Mouse (Mus musculus): ENCODE data around the gene Foxn2.
A peak's percentile ranks its signal among the peaks of the same experiment; 100 is the strongest.
"Not testable (repeated sequence)": the region's sequence is repeated elsewhere in the genome, so short reads cannot be mapped to it uniquely, and the experiment has no call there.

Gene Foxn2

DNA sequence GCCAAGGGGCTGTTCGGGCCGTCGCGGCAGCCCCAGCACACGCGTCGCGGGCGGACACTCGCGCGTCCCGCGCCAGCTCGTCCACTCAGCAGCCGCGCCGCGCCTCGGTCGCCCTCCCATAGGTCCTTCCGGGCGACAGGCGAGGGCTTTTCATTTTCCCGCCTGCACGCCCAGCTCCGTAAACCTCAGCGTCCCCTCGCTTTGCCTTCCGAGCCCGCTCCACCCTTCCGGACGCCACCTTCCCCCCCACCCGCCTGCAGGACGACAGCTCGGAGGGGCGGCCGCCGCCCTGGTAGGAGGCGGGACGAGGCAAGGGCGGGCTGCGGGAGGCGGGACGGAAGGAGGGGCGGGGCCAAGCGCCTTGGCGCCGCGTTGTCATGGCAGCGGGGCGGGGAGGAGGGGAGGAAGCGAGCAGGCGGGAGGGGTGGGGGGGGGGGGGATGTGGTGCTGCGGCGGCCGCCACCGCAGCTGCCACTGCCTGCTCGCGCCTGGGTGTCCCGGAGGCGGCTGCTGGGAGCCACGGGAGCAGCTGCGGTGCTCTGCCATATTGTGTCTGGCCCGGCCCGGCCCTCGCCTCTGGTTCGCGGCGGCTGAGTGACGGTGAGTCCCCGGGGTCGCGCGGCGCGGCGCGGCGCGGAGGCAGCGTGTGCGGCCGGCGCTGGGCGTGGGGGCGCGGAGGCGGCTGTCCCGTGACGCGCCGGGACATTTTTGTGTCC lies at the start of gene Foxn2:
Gene Foxn2 (plus strand): TSS at position 427 of the 716 bp plus-strand sequence.
- DNase-seq (ENCODE audit: low read depth, low spot score), result peak; percentile 81

DNA sequence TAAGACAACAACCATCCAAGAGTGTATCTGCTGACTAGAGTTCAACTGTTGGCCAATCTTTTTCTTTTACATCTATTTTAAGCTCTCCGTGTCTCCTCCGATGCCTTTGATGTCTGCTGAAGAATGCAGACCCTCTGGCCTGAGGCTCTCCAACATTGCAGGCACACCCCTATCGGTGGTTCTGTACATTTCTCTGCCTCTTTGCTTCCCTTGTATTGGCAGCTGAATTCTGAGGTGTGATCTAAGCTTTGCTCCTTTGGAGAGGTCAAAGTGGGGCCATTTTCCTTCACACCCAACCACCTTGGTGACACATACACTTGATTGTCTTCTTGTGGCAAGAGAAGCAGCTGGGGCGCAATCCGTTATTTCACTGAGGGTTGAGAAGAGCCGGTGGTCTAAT lies 43.0 kb upstream of the Foxn2 start:
- no peak for DNase-seq (ENCODE audit: low read depth, low spot score)

DNA sequence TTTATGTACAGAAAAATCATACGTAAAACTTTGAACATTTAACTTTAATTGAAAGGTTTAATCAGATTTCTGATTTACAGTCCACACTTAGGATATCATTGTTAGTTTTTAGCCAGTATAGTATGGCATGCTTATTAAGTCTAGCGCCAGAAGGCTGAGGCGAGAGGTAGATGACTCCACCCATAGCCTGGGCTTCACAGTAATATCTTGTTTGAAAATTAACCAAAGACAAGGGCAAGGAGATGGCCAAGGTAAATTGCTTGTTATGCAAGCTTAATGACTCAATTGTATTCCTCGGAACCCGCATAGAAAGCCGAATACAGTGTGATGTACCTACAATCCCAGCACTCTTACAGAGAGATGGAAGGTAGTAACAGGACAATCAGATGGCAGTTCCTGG lies 42.4 kb upstream of the Foxn2 start:
- no peak for DNase-seq (ENCODE audit: low read depth, low spot score)

DNA sequence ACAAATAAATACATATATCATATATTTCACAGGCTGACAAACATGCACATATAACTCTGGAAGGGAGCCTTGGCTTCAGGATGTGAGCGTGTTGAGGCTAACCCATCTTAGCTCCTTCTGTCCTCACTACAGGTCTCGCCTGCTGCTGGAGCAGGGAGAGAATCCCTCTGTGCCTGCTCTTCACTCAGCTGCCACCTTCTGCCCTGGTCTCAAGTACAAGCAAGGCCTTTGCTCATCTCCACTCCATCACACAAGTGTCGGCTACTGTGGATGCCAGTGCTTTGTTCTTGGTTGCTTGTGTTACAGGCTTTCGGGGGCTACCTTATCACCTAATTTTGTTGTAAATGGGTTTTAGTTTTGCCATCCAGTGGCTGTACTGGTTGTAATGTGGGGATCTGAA lies 41.7 kb upstream of the Foxn2 start:
- DNase-seq (ENCODE audit: low read depth, low spot score), result no peak

DNA sequence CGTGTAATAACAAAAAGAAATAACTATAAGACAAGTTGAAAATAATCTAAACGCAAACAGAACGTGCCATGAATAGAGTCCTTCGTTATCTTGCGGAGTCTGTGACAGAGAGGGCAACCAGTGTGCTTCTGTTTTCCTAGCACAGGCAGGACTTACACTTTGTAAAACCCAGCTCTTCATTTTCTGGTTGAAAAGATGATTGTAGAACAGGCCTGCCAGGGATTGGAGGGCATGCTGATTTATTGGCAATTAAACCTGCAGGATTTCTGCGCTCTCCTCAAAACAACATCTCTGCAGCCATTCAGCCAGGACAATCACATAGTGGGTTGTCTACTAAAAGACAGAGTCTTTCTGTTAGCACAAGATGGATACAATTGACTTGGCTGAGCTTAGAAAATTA lies 40.4 kb upstream of the Foxn2 start:
- DNase-seq (ENCODE audit: low read depth, low spot score), result no peak

DNA sequence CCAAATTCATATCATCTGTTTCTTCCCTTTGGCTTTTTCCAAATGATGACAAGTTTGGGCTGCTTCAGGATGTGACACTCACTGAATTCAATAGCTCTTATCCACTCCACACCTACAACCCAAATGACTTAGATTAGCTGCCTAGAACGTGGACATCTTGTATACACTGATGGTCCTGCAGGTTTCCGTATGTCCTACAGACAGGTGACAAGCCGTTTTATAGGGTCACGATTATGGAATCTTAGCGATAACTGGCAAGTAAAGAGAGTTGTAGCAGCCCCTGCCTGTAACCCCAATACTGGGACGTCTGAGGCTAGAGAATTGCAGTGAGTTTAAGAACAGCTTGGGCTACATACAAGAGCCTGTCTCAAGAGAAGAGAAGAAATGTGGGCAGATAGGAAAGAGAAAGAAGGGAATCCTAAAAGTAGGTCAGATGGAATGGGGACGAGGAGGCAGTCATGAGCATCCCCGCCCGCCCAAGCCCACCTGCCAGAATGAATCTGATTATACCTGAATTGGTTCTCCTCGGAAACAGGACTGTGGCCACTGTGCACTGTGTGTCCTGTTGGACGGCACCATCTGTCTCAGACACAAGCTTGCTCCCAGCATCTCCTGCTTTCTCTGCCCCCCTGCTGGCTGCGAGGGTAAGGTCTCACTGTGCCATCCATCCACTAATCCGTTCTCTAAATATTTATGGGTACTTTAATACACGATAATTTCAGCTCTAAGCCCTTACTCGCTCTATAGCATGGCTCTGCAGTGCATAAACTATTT lies 39.6 kb upstream of the Foxn2 start:
- no peak for DNase-seq (ENCODE audit: low read depth, low spot score)

DNA sequence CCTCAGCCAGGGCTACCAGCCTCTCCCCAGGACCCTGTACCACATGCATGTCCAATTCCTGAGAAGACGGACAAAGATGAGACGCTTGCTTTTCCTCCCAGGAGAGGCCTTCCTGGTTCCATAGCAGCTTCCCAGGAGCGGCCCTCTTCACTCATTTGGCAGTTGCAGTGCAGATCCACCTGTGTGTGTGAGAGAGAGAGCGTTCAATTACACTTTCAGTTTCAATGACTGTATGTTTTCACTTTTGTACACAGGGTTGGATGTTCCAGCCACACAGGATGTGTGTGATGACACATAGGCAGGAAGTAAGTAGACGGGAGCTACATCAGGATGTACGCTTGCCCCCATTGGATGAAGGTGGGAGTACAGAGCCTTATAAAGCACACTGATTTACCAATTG lies 37.2 kb upstream of the Foxn2 start:
- DNase-seq (ENCODE audit: low read depth, low spot score), result no peak

DNA sequence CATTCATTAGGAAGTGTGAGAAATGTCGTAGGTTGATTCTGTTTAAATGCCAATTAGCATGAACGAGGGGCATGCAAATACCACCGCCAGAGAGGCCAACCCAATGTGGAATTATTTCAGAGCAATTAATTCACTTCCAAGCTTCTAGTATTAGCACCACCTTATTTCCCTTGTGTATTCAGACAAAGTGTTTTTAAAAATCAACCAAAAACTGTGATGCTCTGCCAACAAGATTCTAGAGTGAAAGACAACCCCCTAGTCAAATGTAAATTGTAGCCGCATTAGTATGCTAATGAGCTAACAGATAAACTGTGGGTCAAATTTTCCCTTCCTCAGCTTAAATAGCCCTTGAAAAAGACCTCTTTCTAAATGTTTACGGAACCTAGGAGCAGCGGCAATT lies 36.0 kb upstream of the Foxn2 start:
- DNase-seq (ENCODE audit: low read depth, low spot score), result no peak

DNA sequence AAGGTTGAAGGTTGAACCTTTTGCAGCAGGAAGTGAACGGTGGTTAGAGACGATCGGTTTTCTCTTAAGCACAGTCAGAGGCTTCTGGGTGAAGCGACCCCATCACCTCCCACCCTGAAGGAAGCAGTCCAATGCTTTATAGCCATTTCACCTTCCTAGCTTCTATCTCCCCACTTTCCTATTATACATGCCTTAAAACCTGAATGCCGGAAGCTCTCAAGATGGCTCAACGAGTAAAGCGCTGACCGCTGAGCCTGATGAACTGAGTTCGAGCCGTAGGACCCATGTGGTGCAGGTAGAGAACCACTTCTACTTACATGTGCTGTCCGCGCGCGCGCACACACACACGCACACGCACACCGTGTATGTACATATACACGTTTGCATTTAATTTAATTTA lies 35.4 kb upstream of the Foxn2 start:
- no peak for DNase-seq (ENCODE audit: low read depth, low spot score)

DNA sequence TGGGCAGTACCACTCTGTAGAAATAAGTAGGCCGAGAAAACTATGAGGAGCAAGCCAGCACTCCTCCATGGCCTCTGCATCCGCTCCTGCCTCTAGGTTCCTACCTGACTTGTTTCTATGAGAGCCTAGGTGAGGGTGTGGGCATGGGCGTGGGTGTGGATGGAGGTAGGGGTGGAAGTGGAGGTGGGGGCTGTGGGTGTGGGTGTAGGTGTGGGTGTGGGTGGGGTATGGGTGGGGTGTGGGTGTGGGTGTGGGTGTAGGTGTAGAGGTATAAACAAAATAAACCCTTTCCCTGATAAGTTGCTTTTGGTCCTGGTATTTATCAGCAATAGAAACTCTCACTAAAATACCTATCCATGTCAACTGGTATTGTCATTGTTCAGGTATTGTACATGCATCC lies 30.8 kb upstream of the Foxn2 start:
- no peak for DNase-seq (ENCODE audit: low read depth, low spot score)

DNA sequence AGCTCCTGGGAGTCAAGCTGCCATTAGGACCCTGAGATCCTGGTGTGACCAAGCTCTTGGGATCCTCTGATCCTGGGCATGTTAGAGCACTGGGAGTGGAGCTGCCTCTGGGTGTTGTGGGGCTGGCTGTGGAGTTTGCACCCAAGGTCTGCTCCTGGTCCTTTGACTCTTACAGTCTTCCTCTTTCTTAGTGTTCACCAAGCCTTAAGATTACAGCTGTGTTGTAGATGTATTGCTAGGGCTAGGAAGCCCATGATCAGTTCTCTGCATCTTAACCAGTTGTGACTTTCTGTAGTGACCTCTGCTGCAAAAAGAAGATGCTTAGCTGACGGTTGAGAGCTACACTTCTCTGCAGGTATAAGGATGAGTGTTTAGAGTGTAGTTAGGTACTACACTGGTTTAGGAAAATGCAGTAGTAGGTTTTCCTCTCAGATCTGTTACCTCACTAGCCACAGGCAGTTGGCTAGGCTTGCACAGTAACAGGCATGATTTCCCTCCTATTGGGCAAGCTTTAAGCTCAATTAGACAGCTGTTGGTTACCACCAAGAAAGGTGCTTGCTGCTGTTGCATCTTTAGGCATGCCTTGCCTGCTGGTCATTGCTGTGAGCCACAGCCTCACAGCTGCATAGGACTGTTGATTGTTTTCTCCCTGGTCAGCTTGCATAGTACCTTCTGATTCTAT lies 27.2 kb upstream of the Foxn2 start:
- no peak for DNase-seq (ENCODE audit: low read depth, low spot score)

DNA sequence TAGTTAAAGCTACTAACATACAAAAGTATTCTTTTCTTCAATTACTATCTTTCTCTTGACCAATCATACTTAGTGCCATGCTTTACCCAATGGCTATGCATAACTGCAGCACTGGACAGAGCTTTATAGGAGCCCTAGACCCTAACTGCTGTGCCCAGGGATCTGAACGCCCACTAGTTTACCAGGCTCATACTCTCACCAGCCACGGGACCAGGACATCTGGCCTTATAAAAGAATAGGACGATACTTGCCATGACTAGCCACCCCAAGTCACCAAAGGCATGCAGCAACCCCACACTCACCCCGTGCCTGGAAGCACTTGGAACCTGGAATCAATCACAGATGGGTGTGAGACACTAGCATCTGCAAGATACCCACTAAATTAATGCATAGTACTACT lies 20.1 kb upstream of the Foxn2 start:
- DNase-seq (ENCODE audit: low read depth, low spot score), result no peak

DNA sequence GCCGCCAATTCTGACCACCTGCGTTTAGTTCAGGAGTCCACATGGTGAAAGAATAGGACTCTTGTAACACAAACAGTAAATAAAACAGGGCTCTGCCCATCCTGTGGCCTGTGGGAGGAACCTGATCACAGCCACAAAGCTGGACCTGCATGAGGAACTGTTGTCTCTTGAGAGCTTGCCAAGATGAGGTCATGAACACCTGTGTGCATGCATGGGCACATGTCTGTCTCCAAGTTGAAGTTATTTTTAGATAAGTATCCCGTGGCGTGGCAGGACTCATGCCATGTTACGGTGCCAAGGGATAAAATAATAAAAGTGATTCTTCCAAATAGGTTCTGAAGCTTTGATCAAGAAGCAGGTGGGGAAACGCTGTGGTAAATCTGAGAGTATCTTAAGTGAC lies 19.3 kb upstream of the Foxn2 start:
- DNase-seq (ENCODE audit: low read depth, low spot score), result no peak

DNA sequence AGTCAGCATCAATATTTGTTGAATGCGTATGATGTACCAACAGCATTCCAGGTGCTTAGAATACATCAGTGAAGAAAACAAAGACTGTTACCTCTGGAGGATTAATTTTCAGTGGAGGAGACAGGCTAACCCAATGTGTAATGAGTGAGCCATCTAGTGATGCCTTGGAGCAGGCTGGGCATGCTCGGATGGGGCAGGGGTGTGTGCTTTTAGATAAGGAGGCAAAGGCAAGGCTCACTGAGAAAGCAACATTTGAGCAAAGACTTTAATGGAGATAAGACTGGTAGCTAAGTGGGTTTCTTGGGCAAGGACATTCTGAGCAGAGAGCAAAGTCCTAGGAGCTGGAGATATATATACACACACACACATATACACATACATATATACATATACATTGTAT lies 9.8 kb upstream of the Foxn2 start:
- DNase-seq (ENCODE audit: low read depth, low spot score), result no peak

DNA sequence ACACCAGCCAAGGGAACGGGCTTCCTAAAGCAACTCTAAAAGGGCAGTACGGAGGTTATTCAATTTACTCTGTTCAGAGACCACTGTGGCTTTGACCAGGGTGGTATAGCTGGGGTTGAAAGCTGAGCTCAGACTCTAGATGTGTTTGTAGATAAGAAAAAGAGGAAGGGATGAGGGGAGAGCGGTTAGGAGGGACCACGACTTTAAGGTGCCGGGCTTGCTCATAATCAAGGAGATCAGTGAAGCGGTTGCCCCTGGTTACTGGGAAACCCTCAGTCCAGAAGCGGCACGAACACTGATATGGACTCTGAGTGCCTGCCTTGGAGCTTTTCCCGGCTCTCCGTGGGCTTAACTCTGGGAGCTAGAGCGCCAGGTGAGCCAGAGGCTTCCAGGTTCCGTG lies 9.0 kb upstream of the Foxn2 start:
- DNase-seq (ENCODE audit: low read depth, low spot score), result no peak

DNA sequence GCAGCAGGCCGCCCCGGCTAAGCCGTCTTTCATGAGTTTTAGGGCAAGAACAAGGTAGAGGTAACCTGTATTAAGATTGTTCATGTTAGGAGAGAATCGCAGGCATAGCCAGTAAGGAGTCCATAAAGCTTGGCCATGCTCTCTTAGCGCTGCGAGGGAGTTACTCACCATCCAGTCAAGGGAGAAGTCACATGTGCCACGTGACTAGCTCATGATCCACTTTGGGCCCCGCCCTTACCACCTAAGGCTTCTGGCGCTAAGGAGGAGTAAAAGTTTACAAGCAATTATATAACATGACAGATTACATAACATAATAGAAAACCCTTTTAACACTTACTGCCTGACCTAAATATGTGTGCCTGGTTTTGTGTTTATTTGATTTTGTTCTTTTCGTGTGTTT lies 8.5 kb upstream of the Foxn2 start:
- no peak for DNase-seq (ENCODE audit: low read depth, low spot score)

DNA sequence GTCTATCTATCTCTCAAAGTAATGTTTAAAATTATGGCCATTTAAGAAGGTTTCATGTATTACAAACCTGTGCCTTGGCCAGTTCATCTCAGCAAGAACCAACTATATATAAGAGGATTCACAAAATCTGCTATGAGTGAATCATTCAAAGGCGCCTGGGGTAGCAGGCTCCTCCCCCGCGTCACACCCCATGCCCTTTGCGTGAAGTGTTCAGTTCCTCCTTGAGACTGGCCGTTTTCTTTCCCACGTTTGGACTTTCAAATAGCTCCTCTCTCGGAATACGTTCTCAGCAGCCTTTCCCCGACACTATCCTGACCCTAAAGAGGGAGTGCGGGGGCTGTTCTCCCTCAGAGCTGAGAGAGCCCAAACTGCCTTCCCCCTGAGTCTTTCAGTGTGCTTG lies 5.2 kb upstream of the Foxn2 start:
- DNase-seq (ENCODE audit: low read depth, low spot score), result no peak

DNA sequence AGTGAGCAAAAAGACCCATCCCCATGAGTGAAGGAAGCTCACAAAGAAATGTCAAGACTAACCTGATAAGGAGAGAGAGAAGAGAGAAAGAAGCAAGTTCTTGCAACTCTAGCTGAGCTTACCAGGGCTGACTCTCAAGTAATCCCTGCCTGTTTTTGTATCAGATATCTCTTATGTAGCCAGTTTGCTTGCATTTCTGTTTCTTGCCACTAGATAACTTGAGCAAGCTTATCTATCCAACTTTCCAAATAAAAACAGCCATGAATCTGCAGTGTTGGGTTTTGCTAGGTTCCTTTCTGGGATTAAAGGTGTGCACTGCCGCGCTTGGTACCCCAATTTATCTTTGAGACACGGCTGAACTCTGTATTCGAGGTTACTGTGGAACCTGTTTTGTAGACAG lies 4.2 kb upstream of the Foxn2 start:
- no peak for DNase-seq (ENCODE audit: low read depth, low spot score)

DNA sequence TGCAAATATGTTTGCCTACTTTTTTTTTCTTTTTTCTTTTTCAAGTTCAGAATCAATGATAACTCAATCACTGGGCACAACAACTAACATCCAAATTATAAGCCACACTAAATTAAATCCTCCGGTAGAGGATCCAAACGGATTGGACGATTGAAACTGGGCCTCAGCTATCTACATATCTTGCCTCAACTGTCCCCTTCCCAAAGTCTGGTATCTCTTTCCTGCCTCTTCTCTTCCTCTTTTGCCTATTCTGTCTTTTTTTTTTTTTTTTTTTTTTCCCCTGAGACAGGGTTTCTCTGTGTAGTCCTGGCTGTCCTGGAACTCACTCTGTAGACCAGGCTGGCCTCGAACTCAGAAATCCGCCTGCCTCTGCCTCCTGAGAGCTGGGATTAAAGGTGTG lies 3.8 kb upstream of the Foxn2 start:
- not testable (repeated sequence) for DNase-seq (ENCODE audit: low read depth, low spot score)

DNA sequence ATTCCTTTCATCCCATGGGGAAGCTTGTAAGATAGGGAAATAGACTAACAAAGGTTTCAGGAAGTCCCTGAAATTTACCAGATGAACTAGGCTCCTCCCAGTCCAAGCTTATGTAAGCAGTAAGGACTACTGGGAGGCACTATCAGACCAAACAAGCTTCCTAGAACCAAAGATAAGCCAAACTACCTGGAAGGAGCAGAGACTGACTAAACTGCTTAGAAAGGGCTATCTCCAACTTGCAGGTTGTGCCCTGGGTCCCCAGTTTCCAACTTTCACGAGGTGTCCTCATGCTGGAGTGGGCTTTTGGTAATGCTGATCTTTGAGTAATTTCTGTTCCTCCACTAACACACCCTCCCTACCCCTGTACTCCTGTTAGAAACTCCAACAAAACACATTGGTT lies 3.1 kb upstream of the Foxn2 start:
- DNase-seq (ENCODE audit: low read depth, low spot score), result no peak

DNA sequence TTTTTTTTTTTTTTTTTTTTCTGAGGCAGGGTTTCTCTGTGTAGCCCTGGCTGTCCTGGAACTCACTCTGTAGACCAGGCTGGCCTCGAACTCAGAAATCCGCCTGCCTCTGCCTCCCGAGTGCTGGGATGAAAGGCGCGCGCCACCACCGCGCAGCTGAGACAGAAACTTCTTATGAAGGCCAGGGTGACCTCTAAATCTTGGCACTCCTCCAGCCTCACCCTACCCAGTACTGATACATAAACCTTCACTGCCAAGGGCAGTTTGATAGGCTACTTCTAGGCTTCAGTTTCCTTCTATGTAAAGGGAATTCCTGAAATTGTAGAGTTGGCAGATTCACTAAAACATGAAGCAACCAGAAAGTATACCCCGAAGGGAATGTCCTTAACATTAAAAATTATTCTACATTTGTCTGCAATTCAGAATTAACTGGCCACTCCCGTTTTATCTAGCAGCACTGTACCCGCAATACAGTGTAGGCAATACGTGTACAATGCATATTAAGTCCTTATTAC lies 918 bp upstream of the Foxn2 start:
- DNase-seq (ENCODE audit: low read depth, low spot score), result no peak

DNA sequence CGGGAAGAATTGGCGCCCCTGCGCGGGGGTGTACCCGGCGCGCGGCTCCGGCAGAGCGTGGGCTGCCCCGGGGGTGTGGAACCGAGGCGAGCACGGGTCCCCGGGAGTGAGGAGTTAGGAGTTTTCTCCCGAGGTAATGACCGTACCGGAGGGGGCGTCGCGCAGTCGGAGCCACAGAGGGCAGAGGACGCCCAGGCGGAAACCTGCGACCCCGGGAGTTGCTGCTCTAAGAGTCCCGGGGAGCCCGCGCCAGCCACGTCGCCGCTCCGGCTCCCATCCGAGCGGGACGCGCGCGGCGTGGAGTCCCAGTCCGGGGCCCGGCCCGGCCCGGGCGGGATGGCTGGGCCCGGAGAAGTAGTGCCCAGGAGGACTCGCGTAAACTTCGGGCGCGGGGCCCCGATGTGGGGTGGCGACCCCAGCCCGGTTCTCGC lies 505 bp downstream of the Foxn2 start:
- no peak for DNase-seq (ENCODE audit: low read depth, low spot score)
